Mouse (Mus musculus): ENCODE data around the gene Ramp1. TPM values are rescaled to one million over a fixed set of nuclear protein-coding genes. Genes with fewer than 3 reads are reported as not detected.

The Ramp1 gene
- polyA plus RNA-seq, 1 experiment from 2014 or later = 1.2 TPM

DNA sequence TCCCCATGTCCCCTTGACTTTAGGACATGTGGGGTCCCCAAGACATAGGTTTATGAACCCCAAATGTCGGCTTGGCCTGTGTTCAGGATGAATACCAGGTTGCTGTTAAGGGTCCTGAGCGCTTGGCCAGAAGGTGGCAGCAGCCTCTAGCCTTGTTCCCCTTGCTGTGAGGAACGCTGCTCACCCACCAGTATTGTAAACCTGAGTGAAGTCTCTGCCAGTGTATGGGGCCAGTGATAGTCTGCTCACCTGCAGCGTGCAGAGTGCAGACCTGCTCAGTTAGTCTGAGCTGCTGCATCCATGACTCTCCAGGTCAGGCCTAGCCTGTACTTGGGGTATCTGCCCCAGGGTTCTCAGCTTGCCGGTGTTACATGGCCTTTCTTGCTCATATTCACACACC is 536 bp upstream of the Ramp1 start:
- H3K4me1 ChIP-seq (ENCODE audit: control insufficient read depth, insufficient read depth, low read length) = peaks cover 9% of the 10 kb centered on the region
- H3K36me3 ChIP-seq (ENCODE audit: control insufficient read depth, insufficient read depth, low read length) = no peaks in the 10 kb centered on the region
- no peak overlapping the region for H3K4me3 ChIP-seq (ENCODE audit: low read length)
- H3K27me3 ChIP-seq (ENCODE audit: control insufficient read depth, insufficient read depth, low read length) = peaks cover 16% of the 10 kb centered on the region
- no peak overlapping the region for H3K9ac ChIP-seq (ENCODE audit: low read depth, low read length)
- H3K9me3 ChIP-seq (ENCODE audit: control insufficient read depth, low read length) = no peaks in the 10 kb centered on the region
- ATAC-seq (ENCODE audit: low FRiP score, low TSS enrichment) = peak; percentile 47; the same call in 1 of the 2 replicates
- 25% methylated on average over 5 of the region's 5 CpGs for WGBS
- H3K4me2 ChIP-seq (replicated peaks; ENCODE audit: low read depth, low read length) = no peak overlapping the region
- H3K27ac ChIP-seq (ENCODE audit: low read depth, low read length) = no peak overlapping the region

DNA sequence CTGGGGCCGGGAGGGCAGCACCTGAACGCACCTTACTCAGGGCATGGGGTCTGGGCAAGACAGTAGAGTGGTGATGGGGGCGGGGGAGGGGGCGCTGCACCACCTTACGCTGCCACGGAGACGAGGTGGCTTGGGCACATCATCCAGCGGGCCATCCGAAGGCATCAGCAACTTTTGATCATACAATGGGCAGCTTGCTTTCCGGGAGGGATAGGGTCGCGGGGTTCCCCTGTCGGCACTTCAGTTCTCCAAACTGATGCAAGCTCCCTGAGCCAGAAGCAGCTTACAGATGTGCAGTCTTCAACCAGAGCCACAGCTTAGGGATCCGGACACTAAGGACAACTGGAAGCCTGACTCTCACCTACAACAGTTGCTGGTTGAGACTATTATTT is 548 bp downstream of the Ramp1 start:
- H3K4me3 ChIP-seq (ENCODE audit: low read length) = peak overlapping the region; percentile 39
- peak overlapping the region; percentile 13 for H3K9ac ChIP-seq (ENCODE audit: low read depth, low read length)
- peak overlapping the region; percentile 70 for H3K4me2 ChIP-seq (replicated peaks; ENCODE audit: low read depth, low read length)
- ATAC-seq (ENCODE audit: low FRiP score, low TSS enrichment) = no peak
- no peak overlapping the region for H3K27ac ChIP-seq (ENCODE audit: low read depth, low read length)
- no peaks in the 10 kb centered on the region for H3K36me3 ChIP-seq (ENCODE audit: control insufficient read depth, insufficient read depth, low read length)
- 6% methylated on average over 14 of the region's 14 CpGs for WGBS
- peaks cover 19% of the 10 kb centered on the region for H3K27me3 ChIP-seq (ENCODE audit: control insufficient read depth, insufficient read depth, low read length)
- no peaks in the 10 kb centered on the region for H3K9me3 ChIP-seq (ENCODE audit: control insufficient read depth, low read length)
- H3K4me1 ChIP-seq (ENCODE audit: control insufficient read depth, insufficient read depth, low read length) = peaks cover 9% of the 10 kb centered on the region

DNA sequence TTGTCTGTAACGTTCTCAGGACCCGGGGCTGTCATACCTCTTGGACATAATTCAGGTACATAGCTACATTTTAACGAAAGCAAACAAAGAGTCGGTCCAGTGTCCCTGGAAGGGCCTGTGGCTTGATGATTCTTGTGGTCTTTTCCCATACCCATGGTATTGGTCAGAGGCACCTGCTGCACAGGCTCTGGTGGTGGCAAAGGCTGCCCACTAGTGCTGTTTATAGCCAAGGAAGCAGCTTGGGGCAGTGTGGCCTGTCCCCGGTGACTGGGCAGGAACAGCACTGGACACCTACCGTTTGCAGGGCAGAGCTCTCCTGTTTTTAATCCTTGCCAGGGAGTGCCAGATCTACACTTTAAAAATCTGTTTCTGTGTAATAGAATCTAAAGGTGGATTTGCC is 1.1 kb downstream of the Ramp1 start:
- no peaks in the 10 kb centered on the region for H3K9me3 ChIP-seq (ENCODE audit: control insufficient read depth, low read length)
- no peak overlapping the region for H3K9ac ChIP-seq (ENCODE audit: low read depth, low read length)
- H3K4me3 ChIP-seq (ENCODE audit: low read length) = no peak overlapping the region
- no peak overlapping the region for H3K27ac ChIP-seq (ENCODE audit: low read depth, low read length)
- H3K36me3 ChIP-seq (ENCODE audit: control insufficient read depth, insufficient read depth, low read length) = no peaks in the 10 kb centered on the region
- 72% methylated on average over 6 of the region's 6 CpGs for WGBS
- H3K4me1 ChIP-seq (ENCODE audit: control insufficient read depth, insufficient read depth, low read length) = peaks cover 9% of the 10 kb centered on the region
- no peak overlapping the region for H3K4me2 ChIP-seq (replicated peaks; ENCODE audit: low read depth, low read length)
- peaks cover 19% of the 10 kb centered on the region for H3K27me3 ChIP-seq (ENCODE audit: control insufficient read depth, insufficient read depth, low read length)
- ATAC-seq (ENCODE audit: low FRiP score, low TSS enrichment) = no peak

DNA sequence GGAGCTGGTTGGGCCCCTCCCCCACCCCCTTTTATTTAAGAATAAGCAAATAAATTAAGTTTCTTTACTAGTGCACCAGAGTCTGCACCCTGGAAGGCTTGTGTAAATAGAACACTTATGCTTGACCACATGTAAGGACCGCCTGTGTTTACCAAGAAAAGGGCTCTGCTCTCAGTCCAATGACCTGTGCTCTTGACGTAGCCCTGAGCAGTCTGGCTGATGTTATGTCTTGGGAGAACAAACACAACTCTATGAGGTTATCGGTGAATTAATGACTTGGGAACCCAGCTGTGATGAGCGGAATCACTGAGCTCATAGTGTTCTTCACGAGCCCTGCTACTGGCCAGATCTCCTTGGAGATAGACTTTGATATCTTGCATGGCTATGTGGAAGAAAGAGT is 1.6 kb downstream of the Ramp1 start:
- peak; percentile 40; the same call in 1 of the 2 replicates for ATAC-seq (ENCODE audit: low FRiP score, low TSS enrichment)
- Histone ChIP-seq H3K27ac (ENCODE audit: low read depth, low read length) (no peak overlapping the region), H3K4me3 (ENCODE audit: low read length) (no peak overlapping the region), H3K4me1 (ENCODE audit: control insufficient read depth, insufficient read depth, low read length) (peaks cover 9% of the 10 kb centered on the region), H3K9ac (ENCODE audit: low read depth, low read length) (no peak overlapping the region), H3K36me3 (ENCODE audit: control insufficient read depth, insufficient read depth, low read length) (no peaks in the 10 kb centered on the region), H3K4me2 (replicated peaks; ENCODE audit: low read depth, low read length) (no peak overlapping the region), H3K9me3 (ENCODE audit: control insufficient read depth, low read length) (no peaks in the 10 kb centered on the region), H3K27me3 (ENCODE audit: control insufficient read depth, insufficient read depth, low read length) (peaks cover 19% of the 10 kb centered on the region)
- 38% methylated on average over 5 of the region's 5 CpGs for WGBS

DNA sequence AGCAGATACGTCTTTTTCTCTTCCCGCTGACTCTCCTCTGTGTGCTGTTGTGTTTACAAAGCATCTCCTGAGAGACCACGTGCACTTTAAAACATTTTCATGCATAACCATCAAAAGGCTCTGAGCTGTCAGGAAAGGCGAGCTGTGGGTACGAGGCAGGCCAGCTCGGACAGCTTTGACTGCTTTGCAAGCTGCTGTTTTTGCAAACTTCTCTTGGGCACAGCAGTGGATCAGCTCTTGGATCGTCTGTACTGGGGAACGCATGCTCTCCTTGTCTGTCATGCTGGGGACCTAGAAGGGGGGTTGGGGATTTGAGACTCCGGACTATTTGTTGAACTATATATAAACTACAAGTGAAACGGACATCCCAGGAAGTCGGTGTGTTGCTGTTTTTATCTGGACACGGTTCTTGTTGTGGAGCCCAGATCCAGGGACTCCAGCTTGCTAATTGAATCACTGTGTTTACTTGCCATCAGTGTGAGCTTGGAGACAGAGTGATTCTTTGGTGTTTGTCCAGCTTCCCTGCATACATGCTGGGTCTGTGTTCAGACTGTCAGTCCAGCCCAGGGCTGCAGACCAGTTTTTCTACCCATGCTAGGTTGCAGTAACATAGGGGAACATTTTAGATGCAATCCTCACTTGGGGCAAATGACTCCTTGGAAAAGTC is 2.3 kb downstream of the Ramp1 start:
- Histone ChIP-seq H3K4me3 (ENCODE audit: low read length) (no peak overlapping the region), H3K27ac (ENCODE audit: low read depth, low read length) (no peak overlapping the region), H3K9me3 (ENCODE audit: control insufficient read depth, low read length) (no peaks in the 10 kb centered on the region), H3K4me1 (ENCODE audit: control insufficient read depth, insufficient read depth, low read length) (peaks cover 9% of the 10 kb centered on the region), H3K4me2 (replicated peaks; ENCODE audit: low read depth, low read length) (no peak overlapping the region), H3K36me3 (ENCODE audit: control insufficient read depth, insufficient read depth, low read length) (no peaks in the 10 kb centered on the region), H3K9ac (ENCODE audit: low read depth, low read length) (no peak overlapping the region), H3K27me3 (ENCODE audit: control insufficient read depth, insufficient read depth, low read length) (peaks cover 19% of the 10 kb centered on the region)
- ATAC-seq (ENCODE audit: low FRiP score, low TSS enrichment) = no peak
- whole genome bisulfite sequencing = 40% methylated on average over 12 of the region's 12 CpGs

DNA sequence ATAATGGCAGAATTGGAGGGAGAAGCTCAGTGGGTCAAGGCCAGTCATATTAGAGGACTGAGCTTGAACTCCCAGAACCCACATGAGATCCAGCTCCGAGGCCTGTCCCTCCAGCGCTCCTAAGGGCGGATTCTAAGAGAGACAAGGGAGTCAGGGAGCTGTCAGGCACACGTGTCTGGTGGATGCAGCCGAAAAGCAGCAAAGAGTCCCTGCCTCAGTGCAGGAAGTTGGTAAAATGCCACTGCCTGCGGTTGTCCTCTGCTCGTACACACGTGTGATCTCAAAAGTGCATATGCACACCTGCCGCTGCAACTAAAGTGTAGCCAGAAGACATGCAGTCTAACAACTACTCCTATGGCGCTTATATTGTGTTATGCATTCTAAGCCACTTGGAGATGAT is 3.7 kb downstream of the Ramp1 start:
- Histone ChIP-seq H3K27ac (ENCODE audit: low read depth, low read length) (no peak overlapping the region), H3K9me3 (ENCODE audit: control insufficient read depth, low read length) (no peaks in the 10 kb centered on the region), H3K4me3 (ENCODE audit: low read length) (no peak overlapping the region), H3K27me3 (ENCODE audit: control insufficient read depth, insufficient read depth, low read length) (peaks cover 19% of the 10 kb centered on the region), H3K36me3 (ENCODE audit: control insufficient read depth, insufficient read depth, low read length) (no peaks in the 10 kb centered on the region), H3K4me1 (ENCODE audit: control insufficient read depth, insufficient read depth, low read length) (peaks cover 9% of the 10 kb centered on the region), H3K9ac (ENCODE audit: low read depth, low read length) (no peak overlapping the region), H3K4me2 (replicated peaks; ENCODE audit: low read depth, low read length) (no peak overlapping the region)
- 87% methylated on average over 10 of the region's 10 CpGs for WGBS
- ATAC-seq (ENCODE audit: low FRiP score, low TSS enrichment) = no peak

DNA sequence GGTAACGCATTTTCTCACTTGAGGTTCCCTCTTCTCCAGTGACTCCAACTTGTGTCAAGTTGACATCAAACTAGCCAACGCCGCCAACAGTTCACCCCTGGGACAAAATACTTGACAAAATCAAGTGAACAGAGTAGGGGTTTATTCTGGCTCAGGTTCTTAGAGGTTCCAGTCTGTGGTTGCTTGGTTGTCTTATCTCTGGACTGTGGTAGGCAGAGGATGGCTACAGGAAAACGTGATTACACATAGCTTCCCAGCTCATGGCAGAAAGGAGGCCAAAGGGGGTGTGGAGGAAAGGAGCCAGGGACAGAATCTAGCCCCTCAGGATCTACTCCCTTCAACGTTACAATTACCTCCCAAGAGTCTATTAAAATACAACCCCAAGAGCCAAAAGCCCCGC is 7.1 kb downstream of the Ramp1 start:
- Histone ChIP-seq H3K27me3 (ENCODE audit: control insufficient read depth, insufficient read depth, low read length) (peaks cover 2% of the 10 kb centered on the region; the same call in 1 of the 2 replicates), H3K27ac (ENCODE audit: low read depth, low read length) (no peak overlapping the region), H3K4me1 (ENCODE audit: control insufficient read depth, insufficient read depth, low read length) (peaks cover 2% of the 10 kb centered on the region; the same call in 1 of the 2 replicates), H3K9me3 (ENCODE audit: control insufficient read depth, low read length) (no peaks in the 10 kb centered on the region), H3K4me2 (replicated peaks; ENCODE audit: low read depth, low read length) (no peak overlapping the region), H3K36me3 (ENCODE audit: control insufficient read depth, insufficient read depth, low read length) (no peaks in the 10 kb centered on the region), H3K9ac (ENCODE audit: low read depth, low read length) (no peak overlapping the region), H3K4me3 (ENCODE audit: low read length) (no peak overlapping the region)
- ATAC-seq (ENCODE audit: low FRiP score, low TSS enrichment) = no peak
- WGBS = 85% methylated on average over 6 of the region's 6 CpGs

DNA sequence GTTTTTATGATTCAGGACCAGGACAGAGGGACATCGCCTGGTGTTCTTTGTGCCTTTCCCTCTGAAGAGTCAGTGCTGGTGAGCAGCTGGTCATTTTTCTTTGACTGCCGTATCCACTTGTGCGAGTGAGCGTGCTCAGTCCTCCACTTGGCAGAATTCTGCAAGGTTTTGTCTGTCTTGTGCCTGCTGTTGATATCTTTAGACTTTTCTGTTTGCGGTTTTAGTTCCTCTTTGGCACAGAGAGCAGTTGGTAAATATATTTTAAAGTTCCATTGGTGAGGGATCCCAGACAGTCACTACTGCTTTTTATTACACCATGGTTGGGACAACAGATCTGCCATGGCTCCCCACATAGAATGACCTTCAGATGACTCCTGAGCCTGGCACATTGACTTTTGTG is 7.7 kb downstream of the Ramp1 start:
- Histone ChIP-seq H3K4me1 (ENCODE audit: control insufficient read depth, insufficient read depth, low read length) (no peaks in the 10 kb centered on the region), H3K9me3 (ENCODE audit: control insufficient read depth, low read length) (no peaks in the 10 kb centered on the region), H3K9ac (ENCODE audit: low read depth, low read length) (no peak overlapping the region), H3K36me3 (ENCODE audit: control insufficient read depth, insufficient read depth, low read length) (no peaks in the 10 kb centered on the region), H3K27me3 (ENCODE audit: control insufficient read depth, insufficient read depth, low read length) (peaks cover 2% of the 10 kb centered on the region; the same call in 1 of the 2 replicates), H3K27ac (ENCODE audit: low read depth, low read length) (no peak overlapping the region), H3K4me3 (ENCODE audit: low read length) (no peak overlapping the region), H3K4me2 (replicated peaks; ENCODE audit: low read depth, low read length) (no peak overlapping the region)
- ATAC-seq (ENCODE audit: low FRiP score, low TSS enrichment) = no peak
- 95% methylated on average over 5 of the region's 5 CpGs for WGBS

DNA sequence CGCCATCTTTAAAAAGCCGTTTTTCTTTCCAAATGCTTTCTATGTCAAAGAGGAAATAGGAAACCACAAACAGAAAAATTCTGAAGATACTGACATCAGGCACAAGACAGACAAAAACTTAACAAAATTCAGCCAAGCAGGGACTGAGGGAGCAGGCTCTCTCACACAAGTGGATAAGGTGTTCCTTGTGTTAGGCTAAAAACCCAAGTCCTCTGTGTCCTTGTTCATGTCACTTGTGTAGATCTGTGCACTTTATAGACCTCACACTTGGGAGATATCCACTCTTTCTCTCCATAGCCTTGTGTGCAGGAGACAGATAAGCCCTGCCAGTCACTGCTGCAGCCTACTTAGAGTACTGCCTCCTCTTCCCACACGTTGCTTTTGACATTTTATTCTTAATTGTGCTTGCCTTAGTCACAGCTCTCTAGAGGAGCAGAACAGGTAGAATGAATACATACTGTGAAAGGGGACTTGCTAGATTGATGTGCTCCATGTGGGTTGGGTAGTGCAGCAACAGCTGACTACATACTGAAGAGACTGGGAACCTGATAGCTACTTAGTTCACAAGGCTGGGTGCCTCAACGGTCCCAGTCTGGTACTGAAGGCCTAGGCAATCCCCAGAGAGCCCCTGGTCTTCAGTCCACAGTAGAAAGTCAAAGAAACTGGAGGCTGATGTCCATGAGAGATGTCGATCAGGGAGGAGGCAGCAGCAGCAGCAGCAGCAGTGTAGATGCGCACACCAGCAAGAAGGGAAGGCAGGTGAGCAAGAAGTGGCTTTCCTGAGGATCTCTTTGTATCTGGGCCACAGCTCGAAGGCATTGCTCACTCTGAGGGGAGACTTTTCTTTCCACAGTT is 8.4 kb downstream of the Ramp1 start:
- 89% methylated on average over 7 of the region's 7 CpGs for WGBS
- Histone ChIP-seq H3K4me1 (ENCODE audit: control insufficient read depth, insufficient read depth, low read length) (no peaks in the 10 kb centered on the region), H3K27me3 (ENCODE audit: control insufficient read depth, insufficient read depth, low read length) (peaks cover 2% of the 10 kb centered on the region; the same call in 1 of the 2 replicates), H3K4me2 (replicated peaks; ENCODE audit: low read depth, low read length) (no peak overlapping the region), H3K9me3 (ENCODE audit: control insufficient read depth, low read length) (no peaks in the 10 kb centered on the region), H3K27ac (ENCODE audit: low read depth, low read length) (no peak overlapping the region), H3K36me3 (ENCODE audit: control insufficient read depth, insufficient read depth, low read length) (no peaks in the 10 kb centered on the region), H3K9ac (ENCODE audit: low read depth, low read length) (no peak overlapping the region), H3K4me3 (ENCODE audit: low read length) (no peak overlapping the region)
- no peak for ATAC-seq (ENCODE audit: low FRiP score, low TSS enrichment)

Measured in kidney, embryonic 14.5 days (tissue).